Mouse (Mus musculus) gastrocnemius, postnatal 10 days (tissue): ENCODE data around the gene 1190002N15Rik. TPM values are rescaled to one million over a fixed set of nuclear protein-coding genes. Genes with fewer than 3 reads are reported as not detected.

Experiments
- DNase-seq: peaks from one replicate; pipeline ENCODE4 v3.0.0; 2021; ENCODE audit warnings: mixed read lengths
- total RNA-seq, 2 experiments: library from RNA; stranded (reverse); gene quantifications; 2 replicates each; pipeline ENCODE4 v1.2.3; 2021

The 1190002N15Rik gene
- total RNA-seq, 2 experiments from 2014 or later: 14.9 to 19.7 TPM

DNA sequence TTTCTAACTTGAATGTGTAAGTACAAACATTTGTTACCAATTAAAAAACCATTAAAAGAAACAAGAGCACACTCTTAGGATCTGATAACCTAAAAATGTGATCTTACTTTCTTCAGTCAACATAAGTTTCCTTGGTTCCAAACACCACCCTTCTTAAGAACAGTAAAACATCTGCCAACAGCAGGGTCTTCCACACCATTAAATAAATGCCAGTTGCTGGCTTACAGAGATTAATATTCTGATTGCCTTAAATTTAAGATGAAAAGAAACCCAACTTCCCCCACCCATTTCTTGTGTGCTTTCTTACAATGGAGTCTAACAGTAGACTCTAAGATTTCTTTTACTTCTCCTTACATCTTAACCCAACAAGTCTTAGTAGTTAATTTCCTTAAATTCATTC, 7.9 kb downstream of the 1190002N15Rik start:
- no peak for DNase-seq

DNA sequence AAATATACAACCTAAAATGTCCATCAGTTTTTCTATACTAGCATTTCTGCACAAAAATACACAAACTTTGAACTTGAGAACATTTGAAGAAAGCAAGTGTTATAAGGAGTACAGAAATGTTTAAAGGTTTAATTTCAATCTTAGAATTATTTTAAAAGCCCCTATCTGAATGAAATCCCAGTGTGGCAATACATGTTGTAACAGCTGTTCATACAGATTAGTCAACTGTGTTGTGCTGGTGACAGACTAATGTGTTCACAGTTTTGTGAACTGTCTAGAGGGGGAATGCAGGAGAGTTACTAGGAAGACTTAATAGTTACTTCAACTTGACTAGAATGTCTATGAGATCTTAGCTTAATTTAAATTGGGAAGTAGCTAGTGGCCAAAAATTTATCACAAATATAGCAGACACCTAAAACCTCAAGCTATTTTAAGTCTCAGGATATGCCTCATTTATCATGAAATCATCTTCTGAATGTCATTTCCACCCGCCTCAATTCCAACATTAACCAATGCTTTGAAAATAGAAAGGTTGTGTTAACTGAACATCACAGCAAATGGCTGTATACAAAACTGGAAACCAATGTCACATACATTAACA, 8.6 kb downstream of the 1190002N15Rik start:
- DNase-seq: no peak

DNA sequence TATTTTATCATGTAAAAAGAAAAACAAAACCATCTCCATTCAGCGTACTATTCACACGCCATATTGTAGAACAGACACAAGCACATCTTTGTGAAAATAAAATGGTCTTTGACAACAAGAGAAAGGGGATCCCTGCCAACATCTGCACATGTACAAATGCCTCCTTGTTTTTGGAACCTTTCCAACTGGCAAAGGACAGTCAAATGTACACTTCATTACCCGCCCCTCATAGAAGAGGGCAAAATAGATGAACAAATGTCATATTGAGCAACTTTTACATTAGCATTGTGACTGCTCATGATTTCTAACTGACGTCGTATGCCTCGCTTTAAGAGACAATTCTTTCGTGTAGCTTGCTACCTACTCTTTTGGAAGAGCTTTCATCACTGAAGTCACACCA, 11.4 kb downstream of the 1190002N15Rik start:
- no peak for DNase-seq

DNA sequence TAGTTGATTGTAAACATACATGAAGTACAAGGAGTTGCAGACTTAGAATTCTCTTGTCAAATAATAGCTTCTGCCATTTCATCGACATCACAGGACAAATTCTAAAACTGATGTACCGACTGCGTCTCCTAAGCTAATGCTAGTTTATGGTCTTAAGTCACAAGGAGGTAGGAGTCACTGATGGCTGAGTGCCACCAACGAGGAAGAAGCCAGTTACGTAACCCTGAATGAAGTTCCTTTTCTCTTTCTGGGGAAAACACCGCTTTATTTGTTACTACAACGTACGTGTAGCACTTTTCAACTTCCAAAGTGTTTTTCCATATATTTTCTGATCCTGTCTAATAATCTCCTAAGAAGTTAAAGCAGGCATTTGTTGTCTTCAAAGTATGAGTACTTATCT, 25.6 kb downstream of the 1190002N15Rik start:
- no peak for DNase-seq

DNA sequence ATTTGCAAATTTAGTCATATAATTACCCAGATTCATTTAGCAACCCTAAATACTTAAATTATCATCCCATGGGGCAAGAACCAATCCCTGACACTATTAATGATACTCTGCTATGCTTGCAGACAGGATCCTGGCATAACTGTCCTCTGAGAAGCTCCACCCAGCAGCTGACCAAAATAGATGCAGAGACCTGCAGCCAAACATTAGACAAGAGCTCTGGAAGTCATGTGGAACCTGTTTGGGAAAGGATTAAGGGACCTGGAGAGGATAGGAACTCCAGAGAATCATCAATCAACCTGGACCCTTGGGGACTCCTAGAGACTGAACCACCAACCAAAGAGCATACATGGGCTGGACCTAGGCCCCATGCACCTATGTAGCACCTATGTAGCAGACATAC, 26.7 kb downstream of the 1190002N15Rik start:
- no peak for DNase-seq

DNA sequence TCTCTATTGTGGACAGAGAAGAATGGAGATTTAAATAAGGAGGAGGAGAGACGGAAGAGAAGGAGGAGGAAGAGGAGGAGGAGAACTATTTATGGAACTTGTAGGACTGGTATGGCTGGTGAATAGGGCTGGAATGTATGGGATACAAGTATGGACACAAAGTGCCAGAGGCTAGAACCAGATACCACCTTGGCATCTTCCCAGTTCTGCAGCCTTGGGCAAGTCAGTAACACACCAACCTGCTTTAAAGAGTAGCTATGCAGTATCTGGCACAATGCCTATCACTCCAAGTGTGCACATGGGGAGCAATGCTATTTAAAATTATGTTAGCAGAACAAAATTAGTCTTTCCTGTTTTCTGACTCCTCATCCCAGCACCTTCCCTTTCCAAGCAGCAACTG, 30.9 kb downstream of the 1190002N15Rik start:
- no peak for DNase-seq

DNA sequence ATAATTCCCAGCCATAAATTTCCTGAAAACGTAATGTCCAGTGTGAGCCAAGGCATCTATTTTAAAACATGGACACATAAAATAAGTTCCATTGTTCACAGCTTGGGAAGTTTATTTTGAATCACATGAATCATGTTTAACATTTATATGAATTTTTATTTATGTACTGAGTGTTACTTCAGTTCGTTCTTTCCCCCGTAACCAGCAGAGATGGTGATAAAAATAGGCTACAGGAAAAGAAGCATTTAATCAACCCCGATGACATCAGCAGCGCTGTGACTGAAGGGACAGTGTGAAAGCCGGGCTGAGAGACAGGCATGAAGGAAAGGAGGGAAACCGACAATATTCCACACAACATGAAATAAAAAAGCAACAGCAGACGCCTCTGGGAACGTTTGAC, 46.4 kb downstream of the 1190002N15Rik start:
- no peak for DNase-seq

DNA sequence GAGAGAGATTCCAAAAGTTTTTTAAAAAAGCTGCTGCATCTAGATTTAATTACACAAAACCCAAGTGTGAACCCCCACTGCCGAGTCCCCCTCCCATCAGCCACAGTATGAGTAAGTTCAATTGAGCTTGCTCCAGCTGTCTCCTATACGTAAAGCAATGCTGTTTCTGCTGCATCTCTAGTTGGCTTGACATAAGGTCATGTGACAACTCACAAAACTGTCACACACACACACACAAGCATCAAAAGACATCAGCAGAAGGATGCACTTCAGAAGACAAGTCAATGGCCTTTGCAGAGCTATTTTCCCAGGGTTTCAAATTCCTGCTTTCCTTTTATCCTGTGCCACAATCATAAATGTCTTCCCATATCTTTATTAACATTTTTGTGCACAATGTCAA, 49.9 kb downstream of the 1190002N15Rik start:
- DNase-seq: no peak

DNA sequence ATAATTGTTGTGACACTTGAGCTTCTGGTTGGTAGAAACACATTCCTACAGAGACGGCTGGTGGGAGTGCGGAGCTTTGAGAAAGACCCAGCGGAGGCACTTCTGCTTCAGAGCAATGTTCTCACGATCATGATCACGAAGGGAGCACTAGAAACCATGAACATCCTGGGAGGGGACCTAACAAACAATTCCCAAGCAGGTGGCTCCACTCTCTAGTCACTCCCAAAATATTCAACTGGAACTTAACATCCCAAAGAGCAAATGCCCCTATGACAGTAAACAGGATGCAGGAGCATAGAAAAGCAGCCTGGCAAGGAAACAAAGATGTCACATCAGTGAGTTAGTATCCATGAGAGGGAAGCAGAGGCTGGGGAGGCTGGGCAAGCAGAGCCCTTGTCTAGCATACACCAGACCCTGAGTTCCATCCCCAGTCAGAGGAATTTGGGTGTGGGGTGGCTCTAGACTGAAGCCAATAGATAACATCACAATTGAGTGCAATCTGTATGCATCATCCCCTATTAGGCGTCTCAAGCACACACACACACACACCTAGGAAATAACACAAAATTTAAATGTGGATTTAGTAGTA, 54.5 kb downstream of the 1190002N15Rik start:
- DNase-seq: no peak

DNA sequence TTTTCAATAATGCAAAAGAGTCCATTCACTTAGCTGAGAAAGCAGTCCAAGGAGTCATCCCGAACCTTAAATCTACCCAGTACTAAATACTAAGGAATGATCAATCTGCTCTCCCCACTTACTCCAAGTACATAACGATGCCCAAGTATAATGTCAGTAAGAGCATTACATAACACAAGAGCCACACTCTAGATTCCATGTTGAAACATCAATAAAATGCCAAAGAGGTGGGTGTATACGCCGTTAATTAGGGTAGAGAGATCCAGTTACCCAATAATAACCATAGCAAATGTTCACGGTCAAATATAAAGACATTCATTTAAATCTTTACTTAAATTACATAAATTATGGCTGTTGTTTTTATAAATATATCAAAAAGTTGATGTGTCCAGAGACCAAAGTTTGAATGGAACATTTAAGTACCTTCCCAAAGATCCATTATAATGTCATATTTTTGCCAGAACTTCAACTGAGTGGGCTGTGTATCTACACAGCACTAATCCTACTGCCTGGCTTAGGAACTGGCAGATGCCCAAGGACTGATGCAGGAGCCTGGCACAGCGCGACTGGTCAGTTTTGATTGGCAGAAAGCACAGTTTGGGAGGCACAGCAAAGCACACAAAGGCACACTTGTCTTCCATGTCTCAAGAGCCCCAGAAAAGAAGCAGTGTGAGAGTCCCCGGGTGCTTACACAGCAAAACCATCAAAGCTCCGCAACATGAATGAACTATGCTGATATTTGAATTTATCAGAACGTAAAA, 55.5 kb downstream of the 1190002N15Rik start:
- DNase-seq: peak; percentile 33

DNA sequence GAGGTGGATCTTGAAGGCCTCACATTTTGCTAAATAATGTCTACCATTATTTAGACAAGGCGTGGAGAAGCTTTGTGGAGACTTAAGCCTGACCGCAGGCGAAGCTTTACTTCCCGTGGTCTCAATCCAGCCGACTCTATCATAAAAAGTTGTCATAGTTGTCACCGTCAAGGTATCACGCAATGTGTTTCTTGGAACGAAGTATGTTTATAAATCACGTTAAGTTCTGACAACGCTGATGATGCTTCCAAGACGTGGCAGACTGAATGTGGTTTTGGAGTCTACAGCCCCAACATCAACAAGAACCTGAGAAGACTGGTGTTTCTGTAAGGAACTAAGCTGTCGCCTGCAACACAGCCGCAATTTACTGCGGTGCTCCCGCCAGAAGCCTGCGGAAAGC, 56.8 kb downstream of the 1190002N15Rik start:
- no peak for DNase-seq

DNA sequence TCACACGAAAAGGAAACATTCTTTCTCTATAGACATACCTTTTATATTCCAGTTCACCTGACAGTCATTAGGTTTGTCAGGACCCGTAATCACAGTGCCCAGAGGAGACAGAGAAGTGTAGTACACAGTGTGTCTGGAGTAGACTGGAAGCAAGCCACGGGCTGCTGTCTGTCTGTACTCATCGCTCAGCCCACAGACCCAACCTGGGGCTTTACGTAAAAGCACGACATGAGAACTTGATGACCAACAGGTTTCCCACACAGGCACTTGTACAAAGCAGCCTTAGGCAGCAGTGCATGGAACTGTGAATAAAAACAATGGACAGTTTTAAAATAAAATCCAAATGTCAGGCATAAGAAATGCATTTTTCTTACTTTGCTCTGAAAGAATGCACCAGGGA, 58.5 kb downstream of the 1190002N15Rik start:
- DNase-seq: no peak

DNA sequence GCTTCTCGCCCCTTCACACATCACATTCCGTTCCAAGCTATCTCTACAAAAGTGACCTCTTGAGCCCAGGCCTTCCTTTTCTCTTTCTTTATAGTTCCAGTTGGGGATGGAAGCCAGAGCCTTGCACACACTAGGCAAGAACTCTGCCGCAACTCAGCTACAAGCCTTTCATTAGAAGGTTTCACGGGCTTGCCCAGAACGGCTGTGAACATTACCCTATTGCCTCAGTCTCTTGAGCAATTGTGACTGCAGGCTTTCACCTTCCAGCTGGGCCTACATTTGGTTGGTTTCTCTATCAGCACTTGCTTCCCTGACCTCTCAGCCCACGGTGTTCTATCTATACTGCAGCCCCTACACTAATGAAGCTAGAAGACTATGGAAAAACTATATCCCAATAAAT, 58.9 kb downstream of the 1190002N15Rik start:
- DNase-seq: no peak

DNA sequence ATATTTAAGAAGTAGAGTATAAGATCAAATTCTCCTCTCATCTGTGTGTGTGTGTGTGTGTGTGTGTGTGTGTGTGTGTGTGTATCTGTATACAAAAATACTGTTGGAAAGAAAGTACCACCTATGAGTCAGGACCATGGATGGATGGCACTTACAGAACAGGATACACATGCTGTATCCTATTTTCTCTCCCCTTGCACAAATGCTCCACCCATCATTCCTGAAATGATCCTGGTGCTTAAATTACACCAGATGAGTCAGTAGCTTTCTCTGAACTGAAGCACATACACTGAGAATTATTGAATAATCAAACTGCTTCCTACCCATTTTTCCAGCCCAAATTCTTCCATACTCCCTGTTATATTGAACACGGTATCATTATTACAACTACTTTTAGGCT, 61.9 kb downstream of the 1190002N15Rik start:
- DNase-seq: no peak

DNA sequence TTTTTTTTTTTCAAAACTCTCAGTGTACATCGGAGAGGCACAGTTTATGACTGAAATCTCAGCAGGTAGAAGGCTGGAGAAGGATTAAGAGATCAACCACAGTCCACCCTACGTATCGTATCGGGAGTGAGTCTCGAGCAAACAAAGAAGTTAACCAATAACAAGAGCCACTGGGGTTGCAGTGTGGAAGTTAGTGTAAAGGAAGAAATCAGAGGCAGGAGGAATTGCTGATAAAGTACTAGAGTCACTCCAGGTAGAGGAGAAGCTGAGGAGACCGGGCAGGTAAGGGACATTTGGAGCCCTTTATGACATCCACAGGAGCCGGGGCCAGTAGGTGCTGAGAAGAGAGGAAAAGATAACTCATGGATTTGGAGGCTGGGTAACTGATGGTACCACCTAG, 64.0 kb downstream of the 1190002N15Rik start:
- no peak for DNase-seq

DNA sequence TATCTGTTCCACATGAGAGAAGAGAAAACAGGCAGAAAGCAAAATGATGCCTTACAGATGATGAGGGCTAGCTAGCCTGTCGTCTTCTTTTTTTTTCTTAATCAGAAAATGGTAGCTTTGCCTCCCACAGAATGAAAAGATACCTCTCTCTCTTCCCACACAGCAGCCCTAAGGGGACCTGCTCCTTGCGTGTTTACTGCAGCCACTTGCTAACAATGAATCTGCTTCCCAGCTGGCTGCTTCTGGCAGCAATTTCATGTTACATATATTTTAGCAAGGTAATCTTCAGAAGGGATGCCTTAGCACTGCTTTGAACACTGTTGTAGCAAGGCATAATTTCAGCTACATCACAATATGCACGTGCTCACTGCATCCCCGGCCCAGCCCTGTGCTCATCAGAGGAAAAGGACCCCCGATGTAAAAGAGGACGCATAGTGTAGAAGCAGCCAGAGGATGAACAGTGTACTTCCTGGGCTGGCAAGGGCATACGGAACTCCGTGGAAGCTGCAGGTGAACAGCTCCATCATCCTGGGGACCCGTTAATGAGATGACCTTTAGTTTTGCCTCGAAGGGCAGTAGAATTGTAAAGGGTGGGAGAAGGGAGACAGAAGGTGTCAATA, 64.8 kb downstream of the 1190002N15Rik start:
- DNase-seq: no peak

DNA sequence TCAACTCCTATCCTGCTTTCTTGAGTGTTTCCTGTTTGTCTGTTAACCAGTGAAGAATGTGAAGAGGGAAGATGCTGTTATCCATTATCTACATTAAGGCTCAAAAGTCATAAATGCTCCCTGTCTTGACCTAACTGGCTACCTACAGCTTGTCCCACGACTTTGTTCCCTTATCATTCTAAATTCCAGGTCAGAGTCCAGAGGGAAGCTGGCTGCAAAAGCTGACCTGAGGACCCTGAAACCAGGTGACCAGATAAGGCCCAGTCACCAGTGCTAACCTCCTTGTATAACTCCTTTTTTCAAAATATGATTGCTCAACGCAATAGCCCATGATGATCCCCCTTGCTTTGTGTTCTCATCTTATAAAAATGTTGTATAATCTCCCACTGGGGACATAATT, 66.4 kb downstream of the 1190002N15Rik start:
- DNase-seq: no peak

Other genes with a start within 250 kb of the 1190002N15Rik start
- gene Slc9a9, start 131.8 kb upstream of the 1190002N15Rik start, total RNA-seq: 1 to 10 TPM; 4.3 to 6.3 TPM